Mouse (Mus musculus) E14TG2a.4 (cell line): ENCODE measurements around the gene Masp2.

Source experiments
- H3K27me3 ChIP-seq: 2 replicates; pipeline ENCODE4 v1.6.1; 2014; ENCODE audit warnings: low read length, control low read depth; ENCODE audit not compliant: insufficient read depth
- H3K36me3 ChIP-seq: 2 replicates; pipeline ENCODE4 v1.6.1; 2014; ENCODE audit warnings: low read length, control low read depth; ENCODE audit not compliant: insufficient read depth
- H3K4me1 ChIP-seq: replicated peaks from 2 replicates; pipeline ENCODE4 v1.6.1; 2014; ENCODE audit warnings: low read depth, low read length, control low read depth
- H3K4me3 ChIP-seq: replicated peaks from 2 replicates; pipeline ENCODE4 v1.5.1; 2014; ENCODE audit warnings: mild to moderate bottlenecking, low read length
- H3K9me3 ChIP-seq: 2 replicates; pipeline ENCODE4 v1.6.1; 2014; ENCODE audit warnings: low read length, control low read depth
- CTCF ChIP-seq: conservative IDR thresholded peaks from 2 replicates; pipeline ENCODE4 v1.5.1; 2014; ENCODE audit warnings: low read length
- NANOG ChIP-seq: IDR thresholded peaks from 2 replicates; pipeline ENCODE4 v1.6.1; 2014; ENCODE audit warnings: borderline replicate concordance, low read length, mixed read lengths
- POU5F1 ChIP-seq: IDR thresholded peaks from 2 replicates; pipeline ENCODE4 v1.6.1; 2014; ENCODE audit warnings: low read length, borderline replicate concordance

Gene Masp2

GRCm38 (mm10) chr4:148580765-148581164, 21.6 kb upstream of the Masp2 start:
- H3K4me1 ChIP-seq: peaks cover 16% of the 10 kb centered on the region
- H3K36me3 ChIP-seq: peaks cover 81% of the 10 kb centered on the region
- H3K4me3 ChIP-seq: no peak overlapping the region
- H3K9me3 ChIP-seq: no peaks in the 10 kb centered on the region
- no peaks in the 10 kb centered on the region for H3K27me3 ChIP-seq
- TF ChIP-seq NANOG (no peak), CTCF (no peak), POU5F1 (no peak)

GRCm38 (mm10) chr4:148581422-148581821, 20.9 kb upstream of the Masp2 start:
- Histone ChIP-seq H3K4me3 (no peak overlapping the region), H3K27me3 (no peaks in the 10 kb centered on the region), H3K4me1 (peaks cover 16% of the 10 kb centered on the region), H3K9me3 (no peaks in the 10 kb centered on the region), H3K36me3 (peaks cover 75% of the 10 kb centered on the region)
- no peak for TF ChIP-seq POU5F1
- TF ChIP-seq NANOG: no peak
- no peak for TF ChIP-seq CTCF

- Histone ChIP-seq H3K27me3 (no peaks in the 10 kb centered on the region), H3K4me3 (no peak overlapping the region), H3K9me3 (no peaks in the 10 kb centered on the region), H3K4me1 (peaks cover 17% of the 10 kb centered on the region), H3K36me3 (peaks cover 56% of the 10 kb centered on the region)
- TF ChIP-seq NANOG: no peak
- TF ChIP-seq POU5F1: no peak
- no peak for TF ChIP-seq CTCF
These were observed 19.1 kb upstream of the Masp2 start for GRCm38 (mm10) chr4:148583257-148583656.

- no peaks in the 10 kb centered on the region for H3K9me3 ChIP-seq
These were observed 15.7 kb upstream of the Masp2 start for GRCm38 (mm10) chr4:148586648-148587047.

GRCm38 (mm10) chr4:148588793-148589192, 13.6 kb upstream of the Masp2 start:
- Histone ChIP-seq H3K36me3 (peaks cover 22% of the 10 kb centered on the region), H3K4me3 (no peak overlapping the region)
- TF ChIP-seq POU5F1 (no peak), CTCF (no peak), NANOG (no peak)

More at GRCm38 (mm10) chr4:148586648-148587047, 15.7 kb upstream of the Masp2 start:
- H3K27me3 ChIP-seq: no peaks in the 10 kb centered on the region
- no peak overlapping the region for H3K4me3 ChIP-seq
- TF ChIP-seq NANOG: no peak
- TF ChIP-seq POU5F1: no peak
- no peak for TF ChIP-seq CTCF
- peaks cover 32% of the 10 kb centered on the region for H3K4me1 ChIP-seq
- H3K36me3 ChIP-seq: peaks cover 22% of the 10 kb centered on the region

GRCm38 (mm10) chr4:148589565-148589964, 12.8 kb upstream of the Masp2 start:
- Histone ChIP-seq H3K4me1 (peaks cover 50% of the 10 kb centered on the region), H3K9me3 (no peaks in the 10 kb centered on the region), H3K27me3 (no peaks in the 10 kb centered on the region), H3K4me3 (no peak overlapping the region; the same call in 1 of the 2 replicates), H3K36me3 (peaks cover 27% of the 10 kb centered on the region)
- TF ChIP-seq CTCF (no peak), NANOG (no peak), POU5F1 (no peak)

More at GRCm38 (mm10) chr4:148588793-148589192, 13.6 kb upstream of the Masp2 start:
- Histone ChIP-seq H3K4me1 (peaks cover 42% of the 10 kb centered on the region), H3K9me3 (no peaks in the 10 kb centered on the region), H3K27me3 (no peaks in the 10 kb centered on the region)

- H3K27me3 ChIP-seq: no peaks in the 10 kb centered on the region
These were observed 11.8 kb upstream of the Masp2 start for GRCm38 (mm10) chr4:148590421-148591170.

GRCm38 (mm10) chr4:148591171-148591630, 11.2 kb upstream of the Masp2 start, which contains the start of gene Srm:
Gene Srm, plus strand, starts transcription at chr4:148591503.
- TF ChIP-seq NANOG (no peak), CTCF (no peak), POU5F1 (no peak)
- Histone ChIP-seq H3K9me3 (no peaks in the 10 kb centered on the region), H3K4me3 (peak within 1 kb of the TSS; percentile 100), H3K4me1 (peaks cover 64% of the 10 kb centered on the region), H3K36me3 (peaks cover 44% of the 10 kb centered on the region), H3K27me3 (no peaks in the 10 kb centered on the region)

More at GRCm38 (mm10) chr4:148590421-148591170, 11.8 kb upstream of the Masp2 start:
- TF ChIP-seq NANOG (no peak), CTCF (no peak), POU5F1 (peak; percentile 23; the same call in 1 of the 2 replicates)
- Histone ChIP-seq H3K4me1 (peaks cover 58% of the 10 kb centered on the region), H3K36me3 (peaks cover 38% of the 10 kb centered on the region), H3K9me3 (no peaks in the 10 kb centered on the region), H3K4me3 (peak overlapping the region; percentile 100)

- TF ChIP-seq NANOG (no peak), CTCF (no peak), POU5F1 (no peak)
- Histone ChIP-seq H3K9me3 (no peaks in the 10 kb centered on the region), H3K4me3 (peak overlapping the region; percentile 100), H3K27me3 (no peaks in the 10 kb centered on the region), H3K36me3 (peaks cover 50% of the 10 kb centered on the region), H3K4me1 (peaks cover 68% of the 10 kb centered on the region)
These were observed 10.5 kb upstream of the Masp2 start for GRCm38 (mm10) chr4:148591637-148592380.
